Mouse (Mus musculus) testis, adult 2 months (tissue): ENCODE data around the gene Esrrg.

Source experiments
- CTCF ChIP-seq: fragments of 200-500 bp; IDR thresholded peaks from 2 replicates; pipeline ENCODE4 v1.5.1; 2012; ENCODE audit warnings: low read depth, mild to moderate bottlenecking, inconsistent platforms, low read length, moderate library complexity; ENCODE audit not compliant: control insufficient read depth, insufficient read depth, insufficient replicate concordance
- POLR2A ChIP-seq: fragments of 200-500 bp; IDR thresholded peaks from 2 replicates; pipeline ENCODE4 v1.6.1; 2012; ENCODE audit warnings: low read depth, mild to moderate bottlenecking, inconsistent platforms, low read length, moderate library complexity; ENCODE audit not compliant: control insufficient read depth

DNA sequence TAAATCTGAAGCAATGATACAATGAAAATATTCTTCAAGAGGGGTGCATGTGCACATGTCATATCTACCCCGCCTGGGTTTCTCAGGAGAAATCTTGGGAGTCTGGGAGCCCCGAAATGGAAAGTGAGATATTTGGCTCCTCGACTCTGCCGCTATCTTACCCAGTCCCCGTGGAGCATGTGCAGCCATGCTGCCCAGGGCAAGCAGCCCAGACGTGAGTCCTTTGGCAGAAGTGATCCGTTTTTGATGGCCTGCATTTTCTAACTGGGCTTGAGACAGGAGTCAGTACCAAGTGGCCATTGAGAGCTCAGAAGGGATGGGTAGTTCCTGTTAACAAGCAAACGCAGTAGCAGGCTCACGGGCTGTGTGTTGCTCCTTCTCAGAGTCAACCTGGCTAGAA lies 89.6 kb downstream of the Esrrg start:
- no peak for TF ChIP-seq CTCF
- no peak for TF ChIP-seq POLR2A
